Mouse (Mus musculus): ENCODE results near the gene Coq5. TPM values are rescaled to one million over a fixed set of nuclear protein-coding genes. Genes with fewer than 3 reads are reported as not detected.
A peak's percentile ranks its signal among the peaks of the same experiment; 100 is the strongest.

Coq5 gene
- total RNA-seq, 2 experiments from 2014 or later, result 159 to 164 TPM

GRCm38 (mm10) chr5:115340577-115341313, 61.3 kb downstream of the Coq5 start, which contains the start of the genes Gatc and Triap1:
Gene Gatc (minus strand): TSS chr5:115341178.
Gene Triap1 (plus strand): TSS chr5:115341225.
- intact Hi-C loops (cut with DNase I), result loop anchor here (1.0 to 5.0 kb wide), 4 partner anchors 13 to 103 kb away; partner anchors contain the start of genes Dynll1, Pop5 and Srsf9
- peak; percentile 75 for DNase-seq (ENCODE audit: low spot score)

- DNase-seq (ENCODE audit: low spot score), result no peak
- intact Hi-C loops (cut with DNase I), result loop anchor here (1.0 to 5.0 kb wide), 4 partner anchors 14 to 104 kb away; partner anchors contain the start of genes Dynll1, Pop5 and Srsf9
Measured at GRCm38 (mm10) chr5:115341314-115342165, 62.1 kb downstream of the Coq5 start.

Other genes with a start within 250 kb of the Coq5 start
- gene Gm10401, start 181.4 kb upstream of the Coq5 start, total RNA-seq (2021), result not detected
- gene Acads, start 160.3 kb upstream of the Coq5 start, total RNA-seq (2021), result 100 to 1,000 TPM; 189 to 199 TPM
- gene Unc119b, start 144.7 kb upstream of the Coq5 start, total RNA-seq (2021), result 10 to 100 TPM; 18.9 to 21.9 TPM
- 10 to 100 TPM; 74.6 to 75.8 TPM for gene Mlec, start 121.5 kb upstream of the Coq5 start, total RNA-seq (2021)
- gene Cabp1, start 85.3 kb upstream of the Coq5 start, total RNA-seq (2021), result 1 to 10 TPM; 2.7 to 3.0 TPM
- gene Pop5, start 43.8 kb upstream of the Coq5 start, total RNA-seq (2021), result 10 to 100 TPM; 31.6 to 37.8 TPM
- 100 to 1,000 TPM; 389 to 406 TPM for gene Rnf10, start 6.8 kb upstream of the Coq5 start, total RNA-seq (2021)
- 100 to 1,000 TPM in 1 of 2 experiments, 10 to 100 TPM in 1; 90.1 to 120 TPM for gene Dynll1, start 21.3 kb downstream of the Coq5 start, total RNA-seq (2021)
- gene Srsf9, start 47.5 kb downstream of the Coq5 start, total RNA-seq (2021), result 10 to 100 TPM; 18.5 to 20.6 TPM
- gene Gatc, start 61.5 kb downstream of the Coq5 start, total RNA-seq (2021), result 10 to 100 TPM; 16.9 to 17.6 TPM
- gene Triap1, start 61.6 kb downstream of the Coq5 start, total RNA-seq (2021), result 10 to 100 TPM; 23.8 to 26.2 TPM
- gene Cox6a1, start 69.3 kb downstream of the Coq5 start, total RNA-seq (2021), result 100 to 1,000 TPM; 282 to 287 TPM
- gene Msi1, start 149.9 kb downstream of the Coq5 start, total RNA-seq (2021), result 1 to 10 TPM in 1 of 2 experiments, under 1 TPM in 1; 0.98 to 1.3 TPM
- gene Pla2g1b, start 186.6 kb downstream of the Coq5 start, total RNA-seq (2021), result not detected
- gene Sirt4, start 205.1 kb downstream of the Coq5 start, total RNA-seq (2021), result 10 to 100 TPM; 16.8 to 18.5 TPM
- gene Pxn, start 227.0 kb downstream of the Coq5 start, total RNA-seq (2021), result 10 to 100 TPM; 34.4 to 39.5 TPM

Measured in heart, postnatal 25 days (tissue).